Mouse (Mus musculus) liver, adult 2 months (tissue): ENCODE measurements at regions not wholly inside any gene's neighbourhood (a gene's known extent, or its start where the extent isn't known, plus 50 kb on each side); places are given as distances from the start of the nearest gene placed in this dataset.

Experiments used
- CTCF ChIP-seq: fragments of 200-500 bp; IDR thresholded peaks from 2 replicates; pipeline ENCODE4 v1.5.1; 2011; ENCODE audit warnings: low read depth, low read length, control low read depth
- POLR2A ChIP-seq: fragments of 200-500 bp; IDR thresholded peaks from 2 replicates; pipeline ENCODE4 v1.6.1; 2011; ENCODE audit warnings: low read length, control low read depth; ENCODE audit not compliant: insufficient read depth; ENCODE audit errors: extremely low read depth

DNA sequence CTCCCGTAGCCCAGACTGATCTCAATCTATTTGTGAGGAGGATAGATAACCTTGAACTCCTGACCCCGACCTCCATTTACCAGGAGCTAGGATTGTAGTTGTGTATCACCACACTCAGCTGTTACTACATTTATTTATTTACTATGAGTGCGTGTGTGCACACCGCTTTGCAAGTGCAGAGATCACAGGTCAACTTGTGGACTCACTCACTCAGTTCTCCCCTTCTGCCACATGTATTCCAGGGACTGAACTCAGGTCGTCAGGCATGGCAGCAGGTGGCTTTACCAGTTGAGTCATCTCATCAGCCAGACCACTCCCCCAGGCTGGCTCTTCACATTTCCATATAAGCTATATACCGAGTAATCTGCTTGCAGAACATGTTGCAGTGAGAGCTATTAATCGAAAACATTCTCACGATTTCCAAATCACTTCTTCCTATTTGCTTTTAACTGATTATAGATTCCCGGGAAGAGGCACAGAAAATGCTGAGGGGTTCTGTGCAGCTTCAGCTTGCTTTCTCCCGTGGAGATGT is 104.4 kb upstream of the Lrig1 start:
- TF ChIP-seq POLR2A (no peak), CTCF (no peak)
